Mouse (Mus musculus): ENCODE measurements around the gene Agap3.

The Agap3 gene

DNA sequence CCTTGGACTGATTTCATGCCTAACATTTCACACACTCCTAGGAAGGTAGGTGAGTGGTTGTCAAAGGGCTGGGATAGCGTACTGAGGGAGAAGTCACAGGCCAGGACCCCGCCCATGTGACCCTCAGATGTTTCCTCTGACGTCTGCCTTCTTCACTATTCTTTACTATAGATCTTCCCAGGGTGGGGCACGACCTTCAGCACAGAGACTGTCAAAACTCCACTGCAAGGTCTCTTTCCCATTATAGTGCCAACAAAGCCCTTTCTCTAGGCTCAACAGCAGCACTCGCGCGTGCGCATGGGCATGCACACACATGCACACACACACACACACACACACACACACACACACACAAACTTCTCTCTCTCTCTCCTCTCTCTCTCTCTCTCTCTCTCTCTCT is 71.8 kb downstream of the Agap3 start:
- no peak for DNase-seq (ENCODE audit: low spot score in 2 of 2)

DNA sequence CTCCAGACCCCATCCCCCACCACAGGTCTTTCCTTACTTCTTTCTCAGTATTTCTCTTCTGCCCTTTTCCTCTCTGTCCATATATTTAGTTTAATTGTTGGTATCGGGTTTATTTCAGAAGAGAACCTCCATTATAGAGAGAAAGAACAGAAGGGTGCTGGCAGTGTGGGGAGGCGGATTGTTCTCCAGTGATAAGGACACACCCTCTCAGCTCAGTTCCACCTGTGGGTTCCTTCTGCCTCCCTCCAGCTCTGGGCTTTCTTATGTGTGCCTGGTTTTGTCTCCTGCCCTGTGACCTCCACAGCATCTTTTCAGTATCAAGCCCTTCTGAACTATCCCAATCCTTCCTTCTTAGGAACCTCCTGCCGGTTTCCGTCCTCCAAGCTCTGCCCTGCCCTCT is 72.5 kb downstream of the Agap3 start:
- DNase-seq (ENCODE audit: low spot score in 2 of 2) = no peak

DNA sequence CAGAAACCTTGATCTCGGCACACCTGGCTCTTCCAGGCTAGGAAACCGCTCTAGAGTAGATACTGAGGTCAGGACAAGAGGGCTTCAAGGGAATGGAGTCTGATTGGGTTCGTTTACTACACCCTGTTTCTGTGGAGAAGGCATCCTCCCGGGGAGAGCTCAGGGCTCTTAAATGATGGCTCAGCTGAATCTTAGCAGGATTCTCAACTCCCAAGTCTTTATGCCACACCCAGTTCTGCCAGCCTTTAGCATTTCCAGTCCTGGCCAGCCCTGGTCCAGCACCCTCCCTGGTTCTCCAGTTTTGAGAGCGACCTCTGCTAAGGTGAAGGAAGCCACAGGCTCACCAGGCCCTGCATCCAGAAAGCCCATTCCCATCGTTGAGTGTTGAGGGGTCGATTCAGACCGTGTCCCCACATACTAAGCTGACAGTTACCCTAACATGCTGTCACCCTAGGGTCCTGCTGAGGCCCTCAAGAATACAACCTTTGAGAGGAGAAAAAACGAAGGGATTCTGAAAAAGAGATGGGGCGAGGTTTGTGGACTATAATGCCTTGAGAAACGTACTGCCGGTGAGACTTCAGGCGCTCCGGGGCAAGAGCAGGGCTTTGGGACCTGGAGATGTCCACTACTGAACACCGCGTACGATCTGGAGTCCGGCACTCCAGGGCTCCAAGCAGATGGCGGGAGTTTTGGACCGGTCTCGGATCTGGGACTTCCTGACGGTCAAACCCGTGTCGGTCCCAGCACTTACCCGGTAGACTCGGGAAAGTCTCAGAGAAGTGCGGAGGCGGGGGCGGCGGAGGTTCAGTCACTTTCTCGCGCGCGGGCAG is 73.6 kb downstream of the Agap3 start:
- no peak for DNase-seq (ENCODE audit: low spot score in 2 of 2)

DNA sequence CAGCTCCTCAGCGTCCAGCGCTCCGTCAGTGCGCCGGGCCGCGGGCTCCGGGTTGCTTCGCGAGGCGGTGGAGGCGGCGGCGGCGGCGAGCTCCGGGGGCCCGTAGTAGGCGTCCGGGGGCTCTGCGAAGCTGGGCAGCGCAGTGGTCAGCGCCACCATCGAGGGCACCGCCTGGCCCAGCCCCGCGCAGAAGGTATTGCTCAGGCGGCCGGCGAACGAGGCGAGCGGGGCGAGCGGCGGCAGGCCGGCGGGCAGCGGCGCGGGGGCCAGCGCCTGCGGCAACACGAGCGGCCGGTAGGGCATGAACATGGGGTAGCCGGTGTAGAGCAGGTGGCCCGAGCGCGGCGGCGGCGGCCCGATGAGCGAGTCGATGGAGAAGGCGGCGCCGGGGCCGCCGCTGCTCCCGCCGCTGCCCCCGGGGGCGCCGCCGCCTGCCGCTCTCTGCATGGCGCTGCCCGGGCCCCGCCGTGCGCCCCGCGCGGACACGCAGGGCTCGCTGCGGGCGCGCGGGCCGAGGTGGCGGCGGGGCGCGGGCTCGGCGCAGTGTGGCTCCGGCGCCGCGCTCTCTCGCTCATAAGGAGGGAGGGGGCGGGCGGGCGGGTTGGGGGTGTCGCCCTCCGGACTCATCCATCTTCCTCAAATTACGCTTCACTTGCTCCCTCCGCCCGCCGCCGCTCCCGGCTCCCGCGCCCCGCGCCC is 74.4 kb downstream of the Agap3 start:
- no peak for DNase-seq (ENCODE audit: low spot score in 2 of 2)

DNA sequence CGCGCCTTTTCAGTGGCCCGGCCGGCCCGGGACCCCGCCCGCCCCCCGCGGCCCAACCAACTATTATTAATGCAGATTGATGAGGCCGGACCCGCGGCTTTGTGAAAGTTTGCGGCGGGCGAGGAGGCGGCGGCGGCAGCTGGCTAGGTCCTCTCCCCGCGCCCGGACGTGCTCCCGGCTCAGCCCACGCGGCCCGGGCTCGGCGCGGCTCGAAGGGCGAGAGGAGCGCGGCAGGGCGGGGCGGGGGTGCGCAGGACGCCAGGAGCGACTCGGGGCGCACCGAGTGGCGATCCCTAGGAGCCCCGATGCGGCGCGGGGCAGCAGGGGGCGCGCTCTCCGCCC is 74.9 kb downstream of the Agap3 start, which contains the start of gene Gbx1:
Gene Gbx1 (minus strand): TSS at position 314 of the 342 bp plus-strand sequence.
- no peak for DNase-seq (ENCODE audit: low spot score in 2 of 2)

DNA sequence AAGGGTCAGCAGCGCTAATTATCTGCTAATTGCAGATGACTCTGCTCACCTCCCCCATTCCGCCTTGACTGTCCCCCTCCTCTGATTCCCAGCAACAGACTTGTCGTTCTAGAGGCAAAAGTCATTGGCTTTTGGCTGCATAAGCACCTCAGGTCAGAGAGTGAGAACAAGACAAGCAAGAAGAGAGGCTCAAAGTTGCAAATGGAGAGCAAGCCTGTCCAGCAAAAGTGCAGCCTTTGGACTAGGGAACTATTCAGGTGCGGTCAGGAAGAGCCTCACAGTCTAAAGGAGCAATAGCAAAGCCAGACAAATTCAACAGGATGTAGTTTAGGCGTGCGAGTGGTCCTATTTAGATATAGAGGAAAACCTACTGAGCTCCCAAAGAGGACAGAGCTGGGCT is 75.8 kb downstream of the Agap3 start:
- no peak for DNase-seq (ENCODE audit: low spot score in 2 of 2)

DNA sequence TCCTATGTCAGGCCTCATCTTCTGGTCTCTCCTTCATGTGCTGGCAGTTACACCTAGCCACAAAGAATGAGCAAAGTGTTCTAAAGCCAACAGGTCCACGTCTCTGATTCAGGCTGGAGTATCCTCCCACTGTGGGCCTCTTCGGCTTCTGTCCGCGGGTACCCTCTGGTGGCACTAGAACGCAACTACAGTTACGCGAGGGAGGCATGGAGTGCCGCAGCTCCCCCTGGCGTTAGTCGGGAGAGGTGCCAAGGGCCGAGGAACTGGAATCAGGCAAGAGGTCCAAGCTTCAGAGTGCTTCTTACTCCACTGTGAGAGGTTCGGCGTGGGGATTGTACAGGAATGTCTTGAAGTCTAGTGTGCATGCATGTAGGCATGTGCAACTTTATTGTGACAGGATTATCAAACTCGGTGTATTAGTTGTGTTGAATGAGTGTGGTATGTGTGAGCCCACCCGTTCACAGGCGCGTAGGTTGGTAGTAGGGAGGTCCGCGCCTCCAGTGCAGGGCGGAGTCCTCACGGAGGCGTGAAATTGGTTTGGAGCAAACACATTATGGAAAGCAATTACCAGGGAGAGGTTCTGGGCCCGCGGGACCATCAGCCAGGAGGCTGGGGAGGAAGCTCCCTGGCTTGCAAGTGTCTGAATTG is 78.2 kb downstream of the Agap3 start:
- peak; percentile 80 to 92 for DNase-seq (ENCODE audit: low spot score in 2 of 2)

DNA sequence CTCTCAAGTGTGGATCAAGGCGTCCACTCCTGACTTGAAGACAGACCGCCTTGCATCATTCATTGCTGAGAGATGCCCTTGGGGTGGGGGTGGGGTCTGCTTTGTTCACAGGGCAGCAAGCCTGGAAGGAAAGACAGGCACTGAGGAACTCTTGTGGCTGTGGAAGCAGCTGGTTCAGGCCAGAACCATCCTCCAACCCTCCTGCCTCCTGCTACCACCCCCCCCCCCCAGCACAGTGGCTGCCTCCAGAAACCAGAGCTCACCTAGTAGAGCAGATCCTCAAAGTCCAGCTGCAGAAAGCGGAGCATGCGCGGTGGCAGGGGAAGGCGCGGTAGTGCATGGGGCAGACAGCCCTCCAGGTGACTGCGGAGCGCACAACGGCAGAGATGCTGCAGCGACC is 81.4 kb downstream of the Agap3 start:
- DNase-seq (ENCODE audit: low spot score in 2 of 2) = no peak

DNA sequence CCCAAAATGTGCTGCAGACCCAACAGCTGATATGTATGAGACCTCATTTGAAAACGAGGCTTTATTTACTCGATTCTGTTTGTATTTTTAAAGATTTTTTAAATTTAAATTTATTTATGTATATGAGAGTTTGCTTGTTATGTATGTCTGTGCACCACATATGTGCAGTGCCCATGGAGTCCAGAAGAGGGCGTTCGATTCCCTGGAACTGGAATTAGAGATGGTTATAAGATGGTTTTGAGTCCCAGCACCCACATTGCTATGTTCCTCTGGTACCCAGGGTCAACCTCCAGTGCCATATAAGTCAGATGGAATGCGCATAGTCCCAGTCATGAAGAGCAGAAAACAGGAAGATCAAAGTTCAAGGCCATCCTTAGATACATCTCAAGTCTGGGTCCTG is 82.3 kb downstream of the Agap3 start:
- DNase-seq (ENCODE audit: low spot score in 2 of 2) = no peak

DNA sequence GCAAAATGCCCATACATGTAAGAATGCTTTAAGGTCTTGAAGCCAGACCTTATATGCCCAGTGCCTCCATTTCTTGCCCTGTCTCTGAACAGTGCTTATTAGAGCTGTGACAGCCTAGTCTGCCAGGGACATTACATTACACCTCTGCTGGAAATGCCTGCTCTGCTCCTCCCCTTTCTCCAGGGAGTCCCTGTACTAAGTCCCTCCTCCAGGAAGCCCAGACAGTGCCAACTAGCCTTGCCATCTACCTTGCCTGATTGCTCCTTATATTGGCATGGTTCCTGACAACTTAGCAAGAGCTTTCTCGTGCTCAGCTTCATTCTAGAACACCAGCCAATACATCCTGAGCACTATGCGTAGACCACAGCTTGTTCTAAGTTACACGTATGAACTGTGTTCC is 83.8 kb downstream of the Agap3 start:
- no peak for DNase-seq (ENCODE audit: low spot score in 2 of 2)

DNA sequence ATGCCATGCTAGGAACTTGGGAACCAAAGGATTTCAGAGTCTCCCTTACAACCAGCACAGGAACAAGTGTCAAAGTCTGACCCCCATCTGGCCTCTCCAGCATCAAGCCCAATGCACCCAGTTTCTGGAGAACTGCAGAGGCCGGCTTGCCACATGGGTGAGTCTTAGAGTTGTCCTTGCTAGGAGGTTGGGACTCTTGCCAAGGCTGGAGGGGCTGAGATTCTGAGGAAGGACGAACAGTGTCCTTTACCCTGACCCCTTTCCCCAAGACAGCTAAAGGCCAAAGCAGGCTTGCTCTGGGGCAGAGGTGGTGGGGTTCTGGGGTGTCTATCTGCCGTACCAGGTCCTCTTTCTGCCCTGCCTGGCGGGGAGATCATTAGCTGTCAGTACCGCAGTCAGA is 84.5 kb downstream of the Agap3 start:
- DNase-seq (ENCODE audit: low spot score in 2 of 2) = no peak

DNA sequence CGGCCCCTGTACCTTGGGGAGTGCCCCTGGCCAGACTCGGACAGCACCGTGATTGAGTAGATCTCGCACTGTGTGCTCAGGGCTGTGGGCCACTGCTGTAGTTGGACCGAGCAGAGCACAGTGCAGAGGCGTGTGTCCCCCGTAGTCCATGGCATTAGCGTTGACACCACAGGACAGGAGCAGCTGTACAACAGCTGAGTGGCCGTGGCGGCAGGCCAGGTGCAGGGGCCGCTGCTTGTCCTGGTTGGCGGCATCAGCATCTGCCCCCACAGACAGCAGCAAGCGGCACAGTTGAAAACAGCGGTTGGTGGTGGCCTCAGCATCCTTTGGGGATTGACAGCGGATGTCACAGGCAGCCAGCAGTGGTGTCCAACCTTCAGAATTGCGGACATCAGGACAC is 85.6 kb downstream of the Agap3 start:
- no peak for DNase-seq (ENCODE audit: low spot score in 2 of 2)

DNA sequence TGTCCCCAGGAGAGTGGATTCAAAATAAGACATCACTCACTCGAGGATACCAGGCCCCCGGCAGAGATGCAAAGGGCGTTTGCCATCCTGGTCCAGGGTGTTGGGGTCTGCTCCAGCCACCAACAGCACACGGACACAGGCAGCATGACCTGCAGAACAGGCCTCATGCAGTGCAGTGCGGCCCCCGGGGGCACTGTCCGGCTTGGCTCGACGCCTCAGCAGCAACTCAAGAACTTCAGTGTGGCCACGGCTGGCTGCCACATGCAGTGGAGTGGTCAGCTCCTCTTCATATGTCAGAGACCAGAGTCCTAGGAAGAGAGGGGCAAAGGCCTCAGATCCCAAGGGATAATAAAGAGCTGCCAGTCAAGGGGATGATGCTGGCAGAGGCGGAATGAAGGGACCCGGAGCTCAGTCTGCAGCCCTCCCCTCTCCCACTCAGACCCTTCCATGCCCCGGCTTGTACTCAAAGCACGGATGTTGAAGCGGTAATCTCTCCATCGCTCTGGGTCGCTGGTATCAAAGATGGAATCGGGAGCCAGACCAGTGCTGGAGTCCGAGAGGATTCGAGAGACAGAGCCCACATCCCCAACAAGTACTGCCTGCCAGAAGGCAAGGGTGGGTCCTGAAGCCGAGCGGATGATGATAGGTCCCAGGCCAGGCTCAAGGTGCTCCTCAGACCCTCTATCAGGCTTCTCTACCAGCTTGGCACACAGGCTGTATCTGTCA is 87.8 kb downstream of the Agap3 start:
- no peak for DNase-seq (ENCODE audit: low spot score in 2 of 2)

DNA sequence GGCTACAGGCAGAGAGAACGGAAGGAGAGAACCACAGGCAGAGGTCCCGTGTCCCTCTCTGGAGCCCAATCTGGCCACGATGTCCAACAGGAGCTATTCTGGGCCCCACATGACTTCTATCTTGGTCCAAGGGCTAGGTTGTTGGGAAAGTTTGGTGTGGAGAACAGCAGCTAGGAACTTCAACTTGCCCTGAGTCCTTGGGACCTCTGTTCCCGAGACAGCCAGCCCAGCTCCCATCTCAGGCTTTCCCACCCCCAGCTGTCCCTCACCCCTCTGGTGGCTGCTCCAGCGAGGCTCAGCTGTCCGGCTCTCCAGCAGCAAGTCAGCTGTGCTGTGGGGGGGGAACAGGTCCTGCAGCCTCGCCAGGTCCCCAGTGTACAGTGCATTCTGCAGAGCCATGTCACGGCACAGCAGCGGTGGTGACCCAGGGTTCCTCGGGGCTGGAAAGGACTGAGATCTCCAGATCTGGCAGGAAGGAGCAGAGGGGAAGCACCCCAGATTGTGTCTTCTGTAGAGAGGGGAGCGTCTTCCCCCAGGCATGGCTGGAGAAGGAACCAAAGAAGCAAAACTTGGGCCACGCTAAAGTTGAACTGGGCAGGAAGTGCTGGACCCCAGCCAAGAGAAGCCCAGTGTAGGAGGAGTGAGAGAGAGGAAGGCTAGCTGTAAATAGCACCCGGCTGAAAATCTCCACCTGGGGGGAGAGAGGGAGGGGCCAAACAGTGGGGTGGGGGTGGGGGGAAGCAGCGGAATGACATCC is 88.6 kb downstream of the Agap3 start, which contains the start of gene Asb10:
Gene Asb10 (minus strand): TSS at position 592 of the 757 bp plus-strand sequence.
- DNase-seq (ENCODE audit: low spot score in 2 of 2) = peak in 1 of 2 experiments; percentile 24

DNA sequence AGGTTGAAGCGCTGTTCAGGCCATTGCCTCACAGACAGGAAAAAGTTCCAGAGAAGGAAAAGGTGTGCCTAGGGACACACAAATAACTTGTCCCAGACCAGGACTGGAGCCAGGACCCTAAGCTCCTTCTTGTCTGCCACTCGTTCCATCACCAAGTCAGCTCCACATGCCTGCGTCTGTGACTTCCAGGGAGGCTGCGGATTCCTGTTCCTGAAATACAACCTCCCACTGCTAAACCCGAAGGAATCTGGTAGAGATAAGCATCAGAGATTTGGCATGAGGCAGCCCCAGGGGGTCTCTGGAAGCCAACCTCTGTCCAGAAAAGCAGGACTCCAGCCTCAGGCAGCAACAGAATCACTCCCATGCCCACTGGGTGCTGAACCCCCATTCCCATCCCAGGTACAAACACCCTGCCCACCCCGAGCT is 89.2 kb downstream of the Agap3 start:
- no peak for DNase-seq (ENCODE audit: low spot score in 2 of 2)

DNA sequence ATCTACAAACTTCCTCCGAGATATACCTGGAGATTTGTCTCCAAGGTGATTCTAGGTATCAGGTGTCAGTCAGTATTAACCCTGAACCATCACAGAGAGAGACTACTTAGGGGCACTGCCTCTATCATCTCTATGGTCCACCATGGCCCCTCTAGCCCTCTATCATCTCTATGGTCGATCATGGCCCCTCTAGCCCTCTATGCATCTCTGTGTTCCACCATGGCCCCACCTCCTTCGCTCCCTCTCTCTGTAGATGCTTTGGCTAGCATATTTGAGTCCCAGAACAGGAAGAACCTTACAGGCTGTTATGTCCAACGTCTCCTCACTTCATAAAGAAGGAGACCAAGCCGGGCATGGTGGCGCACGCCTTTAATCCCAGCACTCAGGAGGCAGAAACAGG is 90.7 kb downstream of the Agap3 start:
- no peak for DNase-seq (ENCODE audit: low spot score in 2 of 2)

DNA sequence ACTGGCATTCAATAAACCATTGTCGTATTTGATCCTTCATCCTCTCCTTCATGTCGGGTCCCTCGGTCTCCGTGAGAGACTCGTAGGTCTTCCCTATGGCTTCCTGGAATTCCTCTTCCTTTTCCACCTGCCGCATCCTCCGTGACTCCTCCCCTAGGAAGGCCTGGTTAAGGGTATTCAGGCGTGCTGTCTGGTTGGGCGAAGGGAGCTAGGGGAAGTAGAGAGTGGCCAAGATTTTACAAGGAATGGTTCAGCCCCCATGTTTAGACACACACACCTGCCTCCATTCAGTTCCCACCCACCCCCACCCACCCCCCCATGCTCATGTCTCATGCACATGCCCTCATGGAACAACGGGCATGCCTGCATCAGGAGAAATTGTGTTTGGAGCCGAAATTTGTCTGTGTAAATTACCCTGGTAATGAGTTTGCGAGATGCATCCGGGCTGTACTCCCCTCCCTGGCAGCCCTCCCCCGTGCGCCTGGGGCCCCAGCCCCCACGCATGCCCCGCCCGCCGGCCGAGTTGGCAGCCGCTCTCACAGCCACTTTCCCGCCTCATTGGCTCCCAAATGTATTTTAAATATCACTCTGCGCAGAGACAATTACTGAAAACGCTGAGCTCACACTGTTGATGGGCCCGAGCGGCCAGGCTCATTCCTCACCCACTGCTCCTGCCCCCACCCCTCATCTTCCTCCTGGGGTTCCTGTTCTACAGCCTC is 98.8 kb downstream of the Agap3 start:
- peak; percentile 21 to 45 for DNase-seq (ENCODE audit: low spot score in 2 of 2)

DNA sequence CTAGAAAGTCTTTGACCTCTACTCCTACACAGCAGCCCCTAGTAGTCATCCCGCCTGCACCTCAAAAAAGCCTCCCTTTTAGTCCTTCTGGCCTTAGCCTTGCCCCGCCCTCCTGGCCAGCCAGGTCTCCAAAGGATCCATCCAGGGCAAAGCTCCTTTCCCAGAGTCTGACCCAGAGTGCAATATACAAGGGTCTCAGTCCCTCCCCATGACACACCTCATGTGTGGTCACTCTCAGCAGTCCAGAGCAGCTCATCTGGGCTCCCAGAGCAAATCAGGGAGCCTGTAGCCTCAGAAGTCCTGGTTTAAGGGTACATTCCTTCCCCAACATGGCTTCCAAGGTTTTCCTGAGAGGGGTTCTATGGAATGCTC is 99.3 kb downstream of the Agap3 start:
- no peak for DNase-seq (ENCODE audit: low spot score in 2 of 2)
